Mouse (Mus musculus) fibroblast of lung, adult 2 months (primary cell): ENCODE measurements at regions not wholly inside any gene's neighbourhood (a gene's known extent, or its start where the extent isn't known, plus 50 kb on each side); places are given as distances from the start of the nearest gene placed in this dataset.
"Not testable (repeated sequence)": the region's sequence is repeated elsewhere in the genome, so short reads cannot be mapped to it uniquely, and the experiment has no call there.

ENCODE experiments used
- DNase-seq: peaks from one replicate; pipeline ENCODE4 v3.0.0-alpha.2; 2011; ENCODE audit warnings: low read depth

GRCm38 (mm10) chr1:177501288-177501687, 59.1 kb downstream of the Zbtb18 start:
- no peak for DNase-seq

- DNase-seq: no peak
Observed at GRCm38 (mm10) chr1:177503946-177504345, 61.8 kb downstream of the Zbtb18 start.

GRCm38 (mm10) chr1:177504743-177505142, 62.6 kb downstream of the Zbtb18 start:
- DNase-seq: no peak

GRCm38 (mm10) chr1:177507398-177507797, 65.2 kb downstream of the Zbtb18 start:
- DNase-seq: not testable (repeated sequence)

GRCm38 (mm10) chr1:177509786-177510185, 67.6 kb downstream of the Zbtb18 start:
- no peak for DNase-seq

GRCm38 (mm10) chr1:177512116-177512515, 70.0 kb downstream of the Zbtb18 start:
- no peak for DNase-seq

GRCm38 (mm10) chr1:177517934-177518610, 75.9 kb downstream of the Zbtb18 start:
- no peak for DNase-seq

GRCm38 (mm10) chr1:177518897-177519513, 76.9 kb downstream of the Zbtb18 start:
- no peak for DNase-seq

- DNase-seq: no peak
Observed at GRCm38 (mm10) chr1:177521110-177521509, 79.0 kb downstream of the Zbtb18 start.

- DNase-seq: no peak
Observed at GRCm38 (mm10) chr1:177525141-177525540, 83.0 kb downstream of the Zbtb18 start.

GRCm38 (mm10) chr1:177531791-177532190, 89.6 kb downstream of the Zbtb18 start:
- DNase-seq: no peak

GRCm38 (mm10) chr1:177532656-177533055, 90.5 kb downstream of the Zbtb18 start:
- DNase-seq: no peak

- DNase-seq: no peak
Observed at GRCm38 (mm10) chr1:177533332-177533731, 91.2 kb downstream of the Zbtb18 start.

GRCm38 (mm10) chr1:177545031-177545735, 103.0 kb downstream of the Zbtb18 start:
- no peak for DNase-seq

GRCm38 (mm10) chr1:177547716-177548115, 105.6 kb downstream of the Zbtb18 start:
- DNase-seq: no peak

GRCm38 (mm10) chr1:177555471-177556291, 113.5 kb downstream of the Zbtb18 start:
- DNase-seq: no peak

GRCm38 (mm10) chr1:177557432-177557831, 115.3 kb downstream of the Zbtb18 start:
- DNase-seq: no peak

- no peak for DNase-seq
Observed at GRCm38 (mm10) chr1:177557856-177558255, 115.7 kb downstream of the Zbtb18 start.

- no peak for DNase-seq
Observed at GRCm38 (mm10) chr1:177561716-177562588, 119.8 kb downstream of the Zbtb18 start.

- no peak for DNase-seq
Observed at GRCm38 (mm10) chr1:177562589-177562912, 120.4 kb downstream of the Zbtb18 start.

- no peak for DNase-seq
Observed at GRCm38 (mm10) chr1:177565678-177566077, 123.5 kb downstream of the Zbtb18 start.
